Mouse (Mus musculus): ENCODE data around the gene Mrm2. TPM values are rescaled to one million over a fixed set of nuclear protein-coding genes. Genes with fewer than 3 reads are reported as not detected.

Mrm2 gene
- polyA plus RNA-seq, 1 experiment from 2014 or later, result 18.0 TPM

Other genes starting within 250 kb of the Mrm2 start
- gene Mad1l1, start 10.3 kb downstream of the Mrm2 start, polyA plus RNA-seq (2014; fragmentation: Nextera tagmentation; extraction: Ambion mirVana), result 38.0 and 44.3 TPM in 2 replicates
- 33.1 and 35.2 TPM in 2 replicates for gene Nudt1, start 10.2 kb downstream of the Mrm2 start, polyA plus RNA-seq (2014; fragmentation: Nextera tagmentation; extraction: Ambion mirVana)
- 10.7 and 11.2 TPM in 2 replicates for gene Snx8, start 57.4 kb upstream of the Mrm2 start, polyA plus RNA-seq (2014; fragmentation: Nextera tagmentation; extraction: Ambion mirVana)
- 130 and 143 TPM in 2 replicates for gene Eif3b, start 87.4 kb upstream of the Mrm2 start, polyA plus RNA-seq (2014; fragmentation: Nextera tagmentation; extraction: Ambion mirVana)
- gene Gm4869, start 113.7 kb upstream of the Mrm2 start, polyA plus RNA-seq (2014; fragmentation: Nextera tagmentation; extraction: Ambion mirVana), result 0.06 and 0.07 TPM in 2 replicates
- gene Chst12, start 173.7 kb upstream of the Mrm2 start, polyA plus RNA-seq (2014; fragmentation: Nextera tagmentation; extraction: Ambion mirVana), result 25.1 and 25.4 TPM in 2 replicates
- gene Grifin, start 233.2 kb upstream of the Mrm2 start, polyA plus RNA-seq (2014; fragmentation: Nextera tagmentation; extraction: Ambion mirVana), result not detected in 2 replicates